Mouse (Mus musculus): ENCODE results near the gene Dhx38.
A peak's percentile ranks its signal among the peaks of the same experiment; 100 is the strongest.

The Dhx38 gene

GRCm38 (mm10) chr8:109542748-109543519 is 22.7 kb downstream of the Dhx38 start:
- no peak for DNase-seq

DNA sequence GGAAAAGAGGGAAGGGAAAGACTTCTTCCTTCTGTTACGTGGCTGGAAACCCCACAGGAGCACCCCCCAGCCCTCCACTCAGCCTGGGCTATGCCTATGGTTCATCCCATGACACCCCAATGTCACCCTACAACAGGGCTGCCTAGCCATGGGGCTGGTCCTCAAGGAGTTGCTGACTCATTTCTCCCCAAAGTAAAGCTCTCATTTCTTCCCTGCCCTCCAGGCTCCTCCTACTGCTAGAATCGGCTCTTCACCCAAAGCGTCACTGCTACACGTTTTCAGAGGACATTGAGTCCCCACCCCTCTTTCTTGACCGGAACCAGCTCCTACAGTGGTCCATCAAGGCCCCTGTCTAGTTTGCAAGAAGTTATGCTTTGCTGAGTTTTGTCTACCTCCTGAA is 23.5 kb downstream of the Dhx38 start:
- no peak for DNase-seq

DNA sequence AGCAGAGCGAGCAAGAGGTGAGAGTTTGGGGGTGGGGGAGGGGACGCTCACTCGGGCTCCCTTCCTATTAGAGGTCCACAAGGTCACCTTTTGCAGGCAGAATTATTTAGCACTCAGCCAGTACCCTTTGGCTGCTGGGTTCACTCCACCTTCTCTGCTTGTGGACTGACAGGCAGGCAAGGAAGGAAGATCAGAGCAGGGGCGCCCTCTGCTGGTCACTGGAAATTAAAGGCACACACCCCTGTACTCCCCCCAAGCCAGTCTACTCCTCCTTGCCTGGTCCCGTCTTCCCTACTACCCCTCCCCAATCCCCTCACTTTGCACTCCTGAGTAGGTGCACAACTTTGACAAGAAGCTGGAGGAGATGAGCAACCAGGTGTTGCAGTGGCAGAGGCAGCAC is 29.0 kb downstream of the Dhx38 start:
- DNase-seq, result peak; percentile 84

DNA sequence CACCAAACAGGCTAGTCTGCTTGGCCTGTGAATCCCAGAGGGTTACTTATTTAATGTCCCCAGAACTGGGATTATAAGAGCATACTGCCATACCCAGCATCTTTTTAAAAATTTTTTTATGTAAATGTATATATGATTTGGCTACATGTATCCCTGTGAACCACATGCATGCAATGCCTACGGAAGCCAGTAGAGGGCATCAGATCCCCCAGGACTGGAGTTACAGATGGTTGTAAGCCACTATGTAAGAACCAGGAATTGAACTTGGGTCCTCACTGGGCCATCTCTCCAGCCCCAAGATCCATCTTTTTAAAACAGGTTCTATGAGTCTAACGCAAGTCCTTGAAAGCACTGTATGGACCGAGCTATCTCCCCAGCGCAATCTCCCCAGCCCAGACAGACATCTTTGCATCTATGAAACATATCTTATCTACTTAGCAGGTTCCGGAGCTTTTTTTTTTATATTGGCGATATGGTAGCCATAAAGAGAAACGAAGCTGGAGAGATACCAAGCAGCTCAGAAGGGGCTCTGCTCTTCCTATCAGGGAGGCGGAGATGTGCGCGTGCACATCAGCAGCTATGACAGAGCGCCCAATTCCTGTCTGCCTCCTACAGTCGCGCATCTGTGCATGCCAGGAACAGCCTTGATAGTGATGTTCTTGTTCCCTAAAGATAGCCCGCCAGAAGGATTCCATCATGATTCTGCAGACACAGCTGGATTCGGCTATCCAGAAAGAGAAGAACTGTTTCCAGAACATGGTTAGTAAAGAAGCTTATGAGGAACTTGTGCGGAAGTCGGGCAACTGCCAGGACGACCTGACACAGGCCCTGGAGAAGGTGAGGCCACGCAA is 30.3 kb downstream of the Dhx38 start:
- peak; percentile 30 for DNase-seq

GRCm38 (mm10) chr8:109524008-109524407 is 41.7 kb downstream of the Dhx38 start:
- no peak for DNase-seq

- no peak for DNase-seq
Observed at GRCm38 (mm10) chr8:109505560-109505959, 60.1 kb downstream of the Dhx38 start.

- no peak for DNase-seq
Observed at GRCm38 (mm10) chr8:109503566-109503965, 62.1 kb downstream of the Dhx38 start.

DNA sequence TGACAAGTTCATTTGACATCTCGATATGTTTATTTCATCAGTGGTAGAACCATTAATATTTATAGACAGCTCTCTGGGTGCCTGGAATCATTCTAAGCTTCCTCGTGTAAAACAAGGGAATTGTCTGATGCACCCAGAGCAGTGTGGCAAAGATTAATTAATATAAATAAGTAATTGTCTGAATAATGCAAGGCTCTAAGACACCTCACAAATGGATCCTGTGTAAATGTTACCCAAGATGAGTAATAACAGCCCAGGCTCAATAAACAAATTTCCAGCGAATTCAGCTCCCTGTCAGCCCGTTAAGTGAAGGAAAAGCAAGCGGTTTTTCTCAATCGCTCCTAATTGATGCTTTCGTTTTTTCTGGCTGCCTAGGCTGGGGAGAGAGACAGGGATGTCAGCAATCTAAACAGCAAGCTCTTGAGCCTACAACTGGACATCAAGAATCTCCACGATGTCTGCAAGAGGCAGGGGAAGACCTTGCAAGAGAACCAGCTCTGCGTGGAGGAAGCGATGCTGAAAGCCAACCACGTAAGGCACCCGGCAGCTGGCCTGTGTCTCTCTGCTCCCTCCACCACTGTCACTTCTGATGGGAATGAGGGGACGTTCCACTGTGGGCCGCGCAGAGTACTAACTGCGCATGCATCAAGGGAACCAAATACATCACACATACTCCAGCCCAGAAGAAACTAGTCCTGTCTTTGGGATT is 66.5 kb downstream of the Dhx38 start:
- DNase-seq, result no peak

Data from embryo, embryonic 11 days (tissue).